Mouse (Mus musculus) limb, embryonic 14.5 days (tissue): ENCODE results near the gene Rabl6. TPM values are rescaled to one million over a fixed set of nuclear protein-coding genes. Genes with fewer than 3 reads are reported as not detected.

Experiments
- ATAC-seq: fragments of 200-750 bp; cut with Nextera tagmentation; 2 replicates; pipeline ENCODE4 v1.8.0; 2017; ENCODE audit warnings: low read depth, moderate number of reproducible peaks, moderate TSS enrichment; ENCODE audit not compliant: low FRiP score
- DNase-seq: peaks from one replicate; pipeline ENCODE4 v3.0.0-alpha.2; 2015; ENCODE audit warnings: low spot score
- H3K27ac ChIP-seq: fragments of 300-500 bp; sonication (generic); replicated peaks from 2 replicates; pipeline ENCODE4 v1.5.1; 2014; ENCODE audit warnings: low read depth, mild to moderate bottlenecking, low read length, moderate library complexity, mixed read lengths
- H3K27me3 ChIP-seq: fragments of 300-500 bp; sonication (generic); 2 replicates; pipeline ENCODE4 v1.6.1; 2014; ENCODE audit warnings: low read length, mixed read lengths; ENCODE audit not compliant: control insufficient read depth, insufficient read depth
- H3K36me3 ChIP-seq: fragments of 300-500 bp; sonication (generic); 2 replicates; pipeline ENCODE4 v1.6.1; 2014; ENCODE audit warnings: mild to moderate bottlenecking, low read length, moderate library complexity, mixed read lengths; ENCODE audit not compliant: control insufficient read depth, insufficient read depth
- H3K4me1 ChIP-seq: fragments of 300-500 bp; sonication (generic); 2 replicates; pipeline ENCODE4 v1.6.1; 2014; ENCODE audit warnings: antibody characterized with exemption, low read length, mixed read lengths; ENCODE audit not compliant: control insufficient read depth, insufficient read depth
- H3K4me2 ChIP-seq: fragments of 300-500 bp; sonication (generic); replicated peaks from 2 replicates; pipeline ENCODE4 v1.6.1; 2014; ENCODE audit warnings: low read depth, mild to moderate bottlenecking, low read length, moderate library complexity; ENCODE audit not compliant: severe bottlenecking
- H3K4me3 ChIP-seq: fragments of 300-500 bp; sonication (generic); replicated peaks from 2 replicates; pipeline ENCODE4 v1.5.1; 2014; ENCODE audit warnings: low read length
- H3K9ac ChIP-seq: fragments of 300-500 bp; sonication (generic); 2 replicates; pipeline ENCODE4 v1.6.1; 2014; ENCODE audit warnings: mild to moderate bottlenecking, low read depth, low read length, moderate library complexity; ENCODE audit not compliant: severe bottlenecking
- H3K9me3 ChIP-seq: fragments of 300-500 bp; sonication (generic); 2 replicates; pipeline ENCODE4 v1.6.1; 2016; ENCODE audit warnings: low read length; ENCODE audit not compliant: control insufficient read depth
- POLR2A ChIP-seq: fragments of 200-500 bp; IDR thresholded peaks from 2 replicates; pipeline ENCODE4 v1.8.0; 2012; ENCODE audit warnings: inconsistent platforms, mild to moderate bottlenecking, moderate library complexity, borderline replicate concordance; ENCODE audit not compliant: insufficient read depth, insufficient read length; ENCODE audit errors: extremely low read depth
- WGBS: fragments of 180-500 bp; shearing (Covaris S2); extraction: QIAGEN DNeasy Blood & Tissue Kit; methylation state at CpG from one replicate; pipeline ENCODE4 v1.1.7; 2014; 5-methylcytosine and 5-hydroxymethylcytosine counted together
- polyA plus RNA-seq, 2 experiments: library from polyadenylated mRNA; depleted of rRNA in 1 of 2; stranded (reverse) in 1 of 2; unstranded in 1 of 2; fragments of >200 nt; fragmentation: Nextera tagmentation in 1 of 2; extraction: Ambion mirVana in 1 of 2; gene quantifications; 2 replicates each; pipeline versions ENCODE4 v1.2.1 to v1.2.3; 2012 to 2014

Gene Rabl6
- polyA plus RNA-seq, 2 experiments: 74.8 to 99.4 TPM

- ATAC-seq: no peak
- Histone ChIP-seq H3K4me2 (peak overlapping the region; percentile 26; the same call in 1 of the 2 replicates), H3K9ac (peak overlapping the region; percentile 34; the same call in 1 of the 2 replicates), H3K4me1 (peaks cover 3% of the 10 kb centered on the region; the same call in 1 of the 2 replicates), H3K27ac (no peak overlapping the region), H3K27me3 (peaks cover 34% of the 10 kb centered on the region), H3K36me3 (no peaks in the 10 kb centered on the region), H3K4me3 (peak overlapping the region; percentile 8; the same call in 1 of the 2 replicates), H3K9me3 (no peaks in the 10 kb centered on the region)
- no peak for DNase-seq
- WGBS: 12% methylated on average over 22 of the region's 22 CpGs
- no peak for TF ChIP-seq POLR2A
Observed at GRCm38 (mm10) chr2:25616398-25616797, 8.1 kb upstream of the Rabl6 start.

DNA sequence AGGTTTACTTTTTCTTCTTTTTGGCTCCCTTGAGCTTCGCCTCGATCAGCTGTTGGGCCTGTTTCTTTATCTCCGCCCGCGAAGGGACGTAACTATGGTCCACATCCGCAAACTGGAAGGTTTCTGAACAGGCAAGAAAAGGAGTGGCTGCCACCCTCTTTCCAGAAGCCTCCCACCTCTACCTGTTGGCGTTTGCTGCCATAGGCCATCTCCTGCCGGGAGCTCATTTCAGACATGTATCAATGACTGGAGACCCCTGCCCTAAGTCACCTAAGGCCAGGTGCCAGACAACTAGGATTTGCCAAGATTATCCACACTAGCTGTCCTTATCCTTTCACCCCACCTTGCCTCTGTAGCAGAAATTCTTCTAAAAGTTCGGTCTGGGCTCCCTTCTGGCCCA lies 350 bp upstream of the Rabl6 start:
- no peaks in the 10 kb centered on the region for H3K27me3 ChIP-seq
- peaks cover 15% of the 10 kb centered on the region for H3K4me1 ChIP-seq
- peak overlapping the region; percentile 65 for H3K4me2 ChIP-seq
- peak overlapping the region; percentile 100 for H3K4me3 ChIP-seq
- ATAC-seq: peak; percentile 8; the same call in 1 of the 2 replicates
- 58% methylated on average over 10 of the region's 10 CpGs for WGBS
- H3K9ac ChIP-seq: peak overlapping the region; percentile 97
- TF ChIP-seq POLR2A: no peak
- H3K9me3 ChIP-seq: no peaks in the 10 kb centered on the region
- DNase-seq: no peak
- 0 out of 2 replicates have a peak, but pooled peaks cover 5% of the 10 kb centered on the region for H3K36me3 ChIP-seq
- H3K27ac ChIP-seq: peak overlapping the region; percentile 95

- ATAC-seq (no peak), DNase-seq (no peak)
- 94% methylated on average over 5 of the region's 5 CpGs for WGBS
- no peak for TF ChIP-seq POLR2A
- Histone ChIP-seq H3K4me1 (peaks cover 9% of the 10 kb centered on the region), H3K4me2 (no peak overlapping the region), H3K4me3 (no peak overlapping the region), H3K27ac (no peak overlapping the region), H3K36me3 (peaks cover 62% of the 10 kb centered on the region), H3K27me3 (no peaks in the 10 kb centered on the region), H3K9ac (no peak overlapping the region), H3K9me3 (no peaks in the 10 kb centered on the region)
Observed at GRCm38 (mm10) chr2:25602526-25602925, 5.8 kb downstream of the Rabl6 start.

DNA sequence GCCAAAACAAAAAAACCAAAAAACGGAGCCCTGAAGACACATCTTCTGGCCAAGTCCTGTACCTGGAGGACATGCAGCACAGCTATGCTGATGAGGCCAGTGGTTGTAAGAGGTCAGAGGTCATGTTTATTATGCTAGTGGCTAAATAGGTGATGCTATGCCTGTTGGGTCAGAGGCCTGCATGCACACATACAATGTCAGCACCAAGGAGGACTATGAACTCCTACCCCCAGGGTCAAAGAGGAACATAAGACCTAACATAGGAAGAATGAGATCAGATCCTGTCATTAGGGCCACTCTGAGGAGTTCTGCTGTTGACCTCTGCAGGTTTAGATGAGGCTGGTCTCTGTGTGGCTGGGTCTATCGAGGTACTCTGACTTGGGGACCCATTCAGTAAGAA lies 8.3 kb downstream of the Rabl6 start:
- no peak overlapping the region for H3K9ac ChIP-seq
- H3K4me2 ChIP-seq: no peak overlapping the region
- H3K27ac ChIP-seq: no peak overlapping the region
- no peaks in the 10 kb centered on the region for H3K9me3 ChIP-seq
- WGBS: 83% methylated on average over 2 of the region's 2 CpGs
- TF ChIP-seq POLR2A: no peak
- no peak overlapping the region for H3K4me3 ChIP-seq
- ATAC-seq: no peak
- H3K4me1 ChIP-seq: no peaks in the 10 kb centered on the region
- H3K36me3 ChIP-seq: peaks cover 87% of the 10 kb centered on the region
- no peaks in the 10 kb centered on the region for H3K27me3 ChIP-seq
- no peak for DNase-seq

GRCm38 (mm10) chr2:25598749-25599148 lies 9.6 kb downstream of the Rabl6 start:
- H3K9me3 ChIP-seq: no peaks in the 10 kb centered on the region
- H3K36me3 ChIP-seq: peaks cover 89% of the 10 kb centered on the region
- no peak for ATAC-seq
- H3K4me2 ChIP-seq: no peak overlapping the region
- H3K4me1 ChIP-seq: no peaks in the 10 kb centered on the region
- no peak overlapping the region for H3K9ac ChIP-seq
- H3K27me3 ChIP-seq: no peaks in the 10 kb centered on the region
- 100% methylated on average over 1 of the region's 1 CpGs for WGBS
- TF ChIP-seq POLR2A: no peak
- no peak for DNase-seq
- no peak overlapping the region for H3K27ac ChIP-seq
- no peak overlapping the region for H3K4me3 ChIP-seq
